Mouse (Mus musculus) cerebellum, postnatal 36 days (tissue): ENCODE results near the gene Egfl8.
A peak's percentile ranks its signal among the peaks of the same experiment; 100 is the strongest.

Experiments
- DNase-seq, 2 experiments: peaks; one replicate each; pipeline ENCODE4 v3.0.0; 2021 to 2022; ENCODE audit warnings: mixed read lengths in 2 of 2

Egfl8 gene

GRCm38 (mm10) chr17:34592581-34593549 is 22.9 kb downstream of the Egfl8 start:
- DNase-seq = peak; percentile 46 to 48

DNA sequence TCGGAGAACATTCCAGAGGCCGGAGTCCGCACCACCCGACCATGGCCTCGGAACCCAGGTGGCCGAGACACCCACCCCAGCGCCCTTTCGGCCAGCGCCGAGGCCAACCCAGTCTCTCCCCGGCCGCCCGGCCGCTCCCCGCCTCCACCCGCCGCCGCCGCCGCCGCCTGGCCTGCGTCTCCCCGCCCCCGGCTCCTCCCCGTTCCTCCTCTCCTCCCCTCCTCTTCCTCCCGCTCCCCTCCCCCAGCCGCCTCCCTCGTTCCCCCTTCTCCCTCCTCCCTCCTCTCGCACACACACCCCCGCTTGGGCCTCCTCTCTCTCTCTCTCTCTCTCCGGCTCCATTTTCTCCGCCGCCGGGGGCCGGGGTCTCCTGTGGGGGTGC is 23.8 kb downstream of the Egfl8 start:
- peak; percentile 76 to 89 for DNase-seq

DNA sequence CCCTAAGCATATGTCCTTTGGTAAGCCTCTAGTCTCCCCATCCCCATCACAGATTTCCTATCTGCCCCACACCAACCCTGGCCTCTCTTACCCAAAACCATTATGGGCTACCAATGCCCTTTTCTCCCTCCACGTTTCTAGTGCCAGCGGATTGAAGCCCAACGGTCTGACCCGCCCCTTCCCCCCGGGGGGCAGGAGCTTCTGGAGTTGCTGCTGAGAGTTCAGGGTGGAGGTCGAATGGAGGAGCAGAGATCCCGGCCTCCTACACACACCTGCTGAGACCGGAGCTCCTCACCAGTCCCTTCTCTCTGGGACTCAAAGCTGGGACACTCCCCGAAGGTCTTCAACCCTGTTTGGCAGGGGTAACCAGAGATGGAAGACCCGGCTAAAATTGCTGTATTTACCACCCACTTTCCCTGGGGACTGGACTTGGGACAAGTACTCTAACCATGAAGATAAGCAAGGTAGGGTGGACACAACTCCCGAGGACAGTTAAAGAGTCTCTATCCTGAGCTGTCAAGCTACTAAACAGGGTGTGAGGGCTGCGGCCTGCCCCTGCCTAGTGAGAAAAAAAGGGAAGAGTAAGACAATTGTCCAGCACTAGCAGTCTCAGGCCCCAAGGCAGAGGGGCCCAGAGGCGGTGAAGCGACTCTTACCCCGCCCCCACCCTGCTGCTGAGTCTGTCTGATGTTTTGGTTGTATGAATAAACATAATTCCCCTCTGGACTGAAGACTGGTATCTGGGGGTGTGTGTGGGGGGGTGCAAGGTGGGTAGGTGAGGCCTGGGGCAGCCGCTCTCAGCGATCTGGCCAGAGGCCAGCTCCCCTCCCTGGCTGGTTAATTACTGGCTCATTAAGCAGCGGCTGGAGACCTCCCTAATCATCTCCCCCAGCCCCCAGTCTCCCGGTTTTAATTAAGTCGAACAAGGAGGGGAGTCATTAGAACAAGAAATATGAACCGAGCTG is 24.5 kb downstream of the Egfl8 start, which contains the start of gene Pbx2:
TSS of gene Pbx2 (plus strand) at position 238 of the 965 bp plus-strand sequence.
- no peak for DNase-seq

DNA sequence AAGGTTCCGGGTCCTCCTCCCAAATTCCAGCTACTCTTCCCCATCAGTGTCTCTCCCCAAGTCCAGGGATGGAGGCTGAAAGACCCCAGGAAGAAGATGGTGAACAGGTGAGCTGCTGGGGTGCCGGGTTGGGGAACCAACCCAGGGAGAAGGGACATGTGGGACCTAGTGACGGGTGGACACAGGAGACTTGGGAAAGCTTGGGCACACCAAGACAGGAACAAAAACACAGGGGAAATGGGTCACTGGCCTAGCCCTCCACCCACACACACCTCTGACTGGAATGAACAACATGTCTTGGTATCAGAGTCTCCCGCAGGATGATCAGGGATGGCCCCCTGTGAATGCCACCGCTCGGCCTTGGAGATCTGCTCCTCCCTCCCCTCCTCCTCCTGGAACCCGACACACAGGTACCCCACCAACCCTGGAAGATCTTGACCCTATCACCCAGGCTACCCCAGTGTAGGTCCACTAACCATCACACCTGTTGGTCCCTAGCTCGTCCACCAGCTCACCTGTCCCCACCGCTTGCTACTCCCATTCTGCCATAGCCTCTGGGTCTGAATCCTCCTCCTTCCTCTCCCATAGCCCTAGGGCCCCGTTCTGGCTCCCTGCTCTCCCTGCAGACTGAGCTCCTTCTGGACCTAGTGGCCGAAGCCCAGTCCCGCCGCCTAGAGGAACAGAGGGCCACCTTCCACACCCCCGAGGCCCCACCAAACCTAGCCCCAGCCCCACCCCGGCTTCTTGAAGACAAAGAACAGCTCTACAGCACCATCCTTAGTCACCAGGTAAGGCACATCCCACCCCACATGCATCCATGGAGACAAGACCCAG is 25.4 kb downstream of the Egfl8 start:
- no peak for DNase-seq

DNA sequence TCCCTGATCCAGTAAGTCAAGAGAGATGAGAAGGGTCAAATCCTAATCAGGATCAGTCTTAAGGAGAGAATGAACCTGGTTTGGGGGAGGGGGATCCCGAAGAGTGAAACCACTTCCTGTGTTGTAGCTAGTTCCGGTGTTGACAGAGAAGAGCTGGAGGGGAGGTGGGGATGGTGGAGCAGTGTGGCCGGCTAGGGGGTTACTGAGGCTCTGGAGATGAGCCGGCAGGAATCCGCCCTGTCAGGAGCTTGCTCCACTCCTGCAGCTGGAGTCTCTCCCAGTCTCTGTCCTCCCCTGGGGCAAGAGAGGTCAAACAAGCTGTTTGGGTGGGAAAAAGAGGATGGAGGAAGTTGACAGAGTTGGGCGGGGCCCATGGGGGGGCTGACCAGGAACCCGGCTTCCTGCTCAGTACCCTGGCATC is 26.1 kb downstream of the Egfl8 start, which contains the start of gene Gpsm3:
TSS of gene Gpsm3 (plus strand) at position 126 of the 421 bp plus-strand sequence.
- DNase-seq = no peak

GRCm38 (mm10) chr17:34589206-34589605 is 26.6 kb downstream of the Egfl8 start:
- DNase-seq = no peak

GRCm38 (mm10) chr17:34588767-34589166 is 27.0 kb downstream of the Egfl8 start:
- no peak for DNase-seq

- DNase-seq = no peak
Measured at GRCm38 (mm10) chr17:34587814-34588213, 28.0 kb downstream of the Egfl8 start.

DNA sequence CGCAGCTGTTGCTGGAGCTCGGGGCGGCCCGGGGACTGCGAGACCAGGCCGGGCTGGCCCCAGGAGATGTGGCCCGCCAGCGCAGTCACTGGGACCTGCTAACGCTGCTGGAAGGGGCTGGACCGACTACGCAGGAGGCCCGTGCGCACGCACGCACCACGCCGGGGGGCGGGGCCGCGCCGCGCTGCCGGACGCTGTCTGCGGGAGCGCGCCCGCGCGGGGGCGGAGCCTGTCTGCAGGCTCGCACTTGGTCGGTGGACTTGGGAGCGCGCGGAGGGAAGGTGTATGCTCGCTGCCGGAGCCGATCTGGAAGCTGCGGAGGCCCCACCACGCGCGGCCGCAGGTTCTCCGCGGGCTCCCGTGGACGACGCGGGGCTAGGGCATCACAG is 28.4 kb downstream of the Egfl8 start:
- peak; percentile 96 to 99 for DNase-seq

GRCm38 (mm10) chr17:34586796-34587422 is 28.9 kb downstream of the Egfl8 start:
- peak; percentile 84 to 85 for DNase-seq

DNA sequence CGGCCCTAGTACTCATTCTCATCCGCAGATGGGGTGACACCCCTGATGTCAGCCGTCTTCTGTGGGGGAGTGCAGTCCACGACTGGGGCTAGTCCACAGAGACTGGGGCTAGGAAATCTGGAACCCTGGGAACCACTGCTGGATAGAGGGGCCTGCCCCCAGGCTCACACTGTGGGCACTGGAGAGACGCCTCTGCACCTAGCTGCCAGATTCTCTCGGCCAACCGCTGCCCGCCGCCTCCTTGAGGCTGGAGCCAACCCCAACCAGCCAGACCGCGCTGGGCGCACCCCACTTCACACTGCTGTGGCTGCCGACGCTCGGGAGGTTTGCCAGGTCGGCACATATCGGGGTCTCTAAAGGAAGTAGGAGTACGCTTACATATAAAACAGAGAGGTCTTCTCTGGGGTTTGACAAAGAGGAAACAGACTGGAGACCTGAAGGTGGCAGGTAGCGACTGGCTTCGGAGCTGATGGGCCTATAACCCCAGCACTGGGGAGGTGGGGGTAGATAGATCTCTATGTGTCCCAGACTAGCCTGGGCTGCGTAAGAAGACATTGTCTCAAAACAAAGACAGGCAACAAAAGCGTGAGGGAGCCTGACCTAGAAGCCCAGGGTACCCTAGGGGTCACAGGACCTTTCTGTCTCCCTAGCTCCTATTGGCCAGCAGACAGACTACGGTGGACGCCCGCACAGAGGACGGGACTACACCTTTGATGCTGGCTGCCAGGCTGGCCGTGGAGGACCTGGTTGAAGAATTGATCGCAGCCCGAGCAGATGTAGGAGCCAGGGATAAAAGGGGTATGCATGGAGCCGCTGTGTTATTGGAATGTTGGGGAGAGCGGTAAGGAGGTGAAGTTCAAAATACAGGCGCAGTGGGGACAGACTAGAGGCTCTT is 29.6 kb downstream of the Egfl8 start:
- DNase-seq = peak in 1 of 2 experiments; percentile 39

GRCm38 (mm10) chr17:34585121-34585520 is 30.6 kb downstream of the Egfl8 start:
- no peak for DNase-seq

DNA sequence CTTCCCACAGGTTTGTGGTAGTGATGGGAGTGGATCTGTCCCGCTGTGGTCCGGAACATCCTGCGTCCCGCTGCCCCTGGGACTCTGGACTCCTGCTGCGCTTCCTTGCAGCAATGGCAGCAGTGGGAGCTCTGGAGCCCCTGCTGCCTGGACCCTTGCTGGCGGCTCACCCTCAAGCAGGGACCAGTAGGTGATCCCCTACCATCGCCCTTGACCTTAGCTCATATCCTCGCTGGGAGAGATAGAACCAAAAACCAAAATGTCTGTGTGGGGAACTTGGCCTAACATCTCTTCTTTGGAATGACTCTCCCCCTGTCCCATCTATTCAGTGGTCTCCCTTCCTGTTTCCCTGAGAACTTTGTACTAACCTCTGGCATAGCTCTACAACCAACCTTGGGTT is 32.0 kb downstream of the Egfl8 start:
- DNase-seq = no peak

DNA sequence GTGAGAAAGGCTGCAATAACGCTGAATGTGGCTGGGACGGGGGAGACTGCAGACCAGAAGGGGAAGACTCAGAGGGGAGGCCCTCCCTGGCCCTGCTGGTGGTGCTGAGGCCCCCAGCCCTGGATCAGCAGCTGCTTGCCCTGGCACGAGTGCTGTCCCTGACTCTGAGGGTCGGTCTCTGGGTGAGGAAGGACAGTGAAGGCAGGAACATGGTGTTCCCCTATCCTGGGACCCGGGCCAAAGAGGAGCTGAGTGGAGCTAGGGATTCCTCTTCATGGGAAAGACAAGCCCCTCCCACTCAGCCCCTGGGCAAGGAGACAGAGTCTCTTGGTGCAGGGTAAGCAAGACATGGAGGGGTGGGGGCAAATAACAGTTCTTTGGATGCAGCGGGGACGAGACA is 32.4 kb downstream of the Egfl8 start:
- DNase-seq = no peak

- DNase-seq = no peak
Measured at GRCm38 (mm10) chr17:34582528-34582927, 33.2 kb downstream of the Egfl8 start.

DNA sequence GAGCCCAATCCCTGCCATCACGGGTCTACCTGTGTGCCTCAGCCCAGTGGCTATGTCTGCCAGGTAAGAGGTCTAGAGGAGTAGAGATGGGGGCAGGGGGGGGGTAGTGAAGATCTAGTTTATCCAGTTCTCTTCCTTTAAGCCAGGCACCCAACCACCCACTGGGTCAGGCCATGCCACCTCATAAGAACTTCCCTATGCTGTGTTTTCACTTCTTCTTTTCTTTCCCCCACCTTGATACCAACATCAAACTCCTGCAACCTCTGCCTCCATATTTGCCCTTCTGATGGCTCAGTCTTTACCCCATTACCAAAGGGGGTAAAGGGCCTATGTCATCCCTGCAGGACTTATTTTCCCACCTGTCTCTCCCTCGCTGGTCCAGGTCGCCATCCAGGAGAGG is 37.7 kb downstream of the Egfl8 start:
- no peak for DNase-seq

DNA sequence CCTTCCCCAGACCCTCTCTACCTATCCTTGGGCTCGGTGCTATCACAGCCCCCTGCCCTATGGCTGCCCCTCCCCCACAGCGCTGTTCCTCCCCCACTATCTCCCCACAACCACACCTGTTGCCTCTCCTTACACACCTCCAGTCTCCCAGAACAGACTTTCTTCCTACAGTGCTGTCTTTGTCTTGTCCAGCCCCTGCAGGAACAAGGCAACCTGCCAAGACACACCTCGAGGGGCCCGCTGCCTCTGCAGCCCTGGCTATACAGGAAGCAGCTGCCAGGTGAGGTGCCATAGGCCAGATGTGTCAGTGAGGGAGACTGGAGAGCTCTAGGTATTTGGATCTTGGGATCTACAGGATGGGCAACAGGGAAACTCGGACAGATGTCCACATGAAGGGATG is 39.2 kb downstream of the Egfl8 start:
- no peak for DNase-seq

GRCm38 (mm10) chr17:34572361-34572760 is 43.4 kb downstream of the Egfl8 start:
- DNase-seq = no peak

GRCm38 (mm10) chr17:34571875-34572274 is 43.9 kb downstream of the Egfl8 start:
- DNase-seq = no peak

DNA sequence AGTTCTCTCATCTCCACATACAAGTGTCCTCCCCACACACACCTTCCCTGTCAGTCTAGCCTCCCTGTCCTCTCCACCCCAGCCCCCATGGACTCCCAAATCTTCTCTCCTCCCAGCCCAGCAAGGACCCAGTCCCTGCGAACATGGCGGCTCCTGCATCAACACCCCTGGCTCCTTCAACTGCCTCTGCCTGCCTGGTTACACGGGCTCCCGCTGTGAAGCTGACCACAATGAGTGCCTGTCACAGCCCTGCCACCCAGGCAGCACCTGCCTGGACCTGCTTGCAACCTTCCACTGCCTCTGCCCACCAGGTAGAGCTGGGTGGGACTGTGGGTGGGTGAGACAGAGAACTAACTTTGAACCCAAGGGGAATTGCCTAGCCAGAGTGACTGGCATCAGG is 45.9 kb downstream of the Egfl8 start:
- DNase-seq = no peak

DNA sequence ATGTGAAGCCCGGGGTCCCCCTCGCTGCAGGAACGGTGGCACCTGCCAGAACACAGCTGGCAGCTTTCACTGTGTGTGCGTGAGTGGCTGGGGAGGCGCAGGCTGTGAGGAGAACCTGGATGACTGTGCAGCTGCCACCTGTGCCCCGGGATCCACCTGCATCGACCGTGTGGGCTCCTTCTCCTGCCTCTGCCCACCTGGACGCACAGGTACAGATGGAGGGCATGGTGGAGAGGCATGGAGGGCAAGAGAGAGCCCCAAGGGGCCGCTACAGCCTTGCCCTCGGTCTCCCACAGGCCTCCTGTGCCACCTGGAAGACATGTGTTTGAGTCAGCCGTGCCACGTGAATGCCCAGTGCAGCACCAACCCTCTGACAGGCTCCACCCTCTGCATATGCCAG is 47.4 kb downstream of the Egfl8 start:
- DNase-seq = no peak
